Mouse (Mus musculus) embryonic facial prominence, embryonic 12.5 days (tissue): Measurements from ENCODE around the gene Ildr2. TPM values are rescaled to one million over a fixed set of nuclear protein-coding genes. Genes with fewer than 3 reads are reported as not detected.
A peak's percentile ranks its signal among the peaks of the same experiment; 100 is the strongest.

Experiments
- ATAC-seq: fragments of 200-750 bp; cut with Nextera tagmentation; 2 replicates; pipeline ENCODE4 v1.8.0; 2017; ENCODE audit not compliant: insufficient number of reproducible peaks, insufficient read depth, low FRiP score, low TSS enrichment
- H3K27ac ChIP-seq: fragments of 300-500 bp; sonication (generic); 2 replicates; pipeline ENCODE4 v1.5.1; 2016; ENCODE audit warnings: mild to moderate bottlenecking
- H3K27me3 ChIP-seq: fragments of 300-500 bp; sonication (generic); 2 replicates; pipeline ENCODE4 v1.6.1; 2016; ENCODE audit warnings: mild to moderate bottlenecking, moderate library complexity
- H3K36me3 ChIP-seq: fragments of 300-500 bp; sonication (generic); 2 replicates; pipeline ENCODE4 v1.6.1; 2016; ENCODE audit warnings: mild to moderate bottlenecking
- H3K4me1 ChIP-seq: fragments of 300-500 bp; sonication (generic); 2 replicates; pipeline ENCODE4 v1.6.1; 2016
- H3K4me2 ChIP-seq: fragments of 300-500 bp; sonication (generic); replicated peaks from 2 replicates; pipeline ENCODE4 v1.6.1; 2016; ENCODE audit warnings: mild to moderate bottlenecking, moderate library complexity
- H3K4me3 ChIP-seq: fragments of 300-500 bp; sonication (generic); 2 replicates; pipeline ENCODE4 v1.5.1; 2016; ENCODE audit warnings: mild to moderate bottlenecking
- H3K9ac ChIP-seq: fragments of 300-500 bp; sonication (generic); 2 replicates; pipeline ENCODE4 v1.6.1; 2016; ENCODE audit warnings: mild to moderate bottlenecking, moderate library complexity
- H3K9me3 ChIP-seq: fragments of 300-500 bp; sonication (generic); 2 replicates; pipeline ENCODE4 v1.6.1; 2016; ENCODE audit warnings: mild to moderate bottlenecking, moderate library complexity
- WGBS: fragments of 180-500 bp; shearing (Covaris S2); methylation state at CpG from one replicate; pipeline ENCODE4 v1.1.7; 2016; 5-methylcytosine and 5-hydroxymethylcytosine counted together
- polyA plus RNA-seq: library from polyadenylated mRNA; unstranded; fragments of >200 nt; fragmentation: Nextera tagmentation; extraction: Ambion mirVana; gene quantifications from 2 replicates; pipeline ENCODE4 v1.2.1, GENCODE M21; 2016

Ildr2 gene
- polyA plus RNA-seq, 1 experiment from 2014 or later: 1.2 TPM

DNA sequence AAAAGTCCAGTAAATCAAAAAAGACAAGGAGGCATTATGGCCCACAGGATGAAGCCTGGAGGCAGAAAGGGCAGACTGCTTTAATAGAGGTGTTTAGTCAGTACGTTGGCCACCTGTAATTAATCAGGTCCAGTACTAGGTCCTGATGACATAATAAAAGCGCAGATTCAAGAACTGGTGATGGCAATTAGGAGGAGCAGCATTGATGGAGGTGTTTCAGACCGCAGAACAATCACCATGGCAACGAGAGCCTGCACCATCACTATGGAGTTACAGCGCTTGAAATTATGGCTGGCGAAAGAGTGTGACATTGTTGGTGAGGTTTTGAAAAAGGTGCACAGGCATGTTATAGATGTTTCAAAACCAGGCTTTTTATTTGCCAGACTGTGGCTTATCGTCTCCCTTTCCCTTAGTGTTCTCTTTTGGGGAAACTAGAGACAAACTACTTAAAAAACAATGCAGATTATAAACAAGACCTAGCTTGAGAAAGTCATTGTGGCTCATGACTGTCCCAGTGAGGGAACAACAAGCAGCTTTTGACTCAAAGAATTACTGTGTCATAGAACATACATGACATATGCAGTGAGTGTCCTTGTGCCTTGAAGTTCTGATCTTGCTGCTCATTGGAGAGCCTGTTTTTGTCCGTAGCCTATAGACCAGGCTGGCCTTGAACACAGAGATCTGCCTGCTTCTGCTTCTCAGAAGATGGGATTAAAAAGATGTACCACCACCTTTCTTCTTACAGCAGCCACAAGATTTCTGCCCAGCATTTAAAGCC lies 90.5 kb downstream of the Ildr2 start:
- Histone ChIP-seq H3K4me3 (no peak overlapping the region), H3K4me1 (0 out of 2 replicates have a peak, but pooled peaks cover 6% of the 10 kb centered on the region), H3K9me3 (no peaks in the 10 kb centered on the region), H3K27me3 (no peaks in the 10 kb centered on the region), H3K36me3 (no peaks in the 10 kb centered on the region), H3K9ac (no peak overlapping the region), H3K27ac (no peak overlapping the region), H3K4me2 (no peak overlapping the region)
- ATAC-seq: no peak
- WGBS: 63% methylated on average over 8 of the region's 8 CpGs

DNA sequence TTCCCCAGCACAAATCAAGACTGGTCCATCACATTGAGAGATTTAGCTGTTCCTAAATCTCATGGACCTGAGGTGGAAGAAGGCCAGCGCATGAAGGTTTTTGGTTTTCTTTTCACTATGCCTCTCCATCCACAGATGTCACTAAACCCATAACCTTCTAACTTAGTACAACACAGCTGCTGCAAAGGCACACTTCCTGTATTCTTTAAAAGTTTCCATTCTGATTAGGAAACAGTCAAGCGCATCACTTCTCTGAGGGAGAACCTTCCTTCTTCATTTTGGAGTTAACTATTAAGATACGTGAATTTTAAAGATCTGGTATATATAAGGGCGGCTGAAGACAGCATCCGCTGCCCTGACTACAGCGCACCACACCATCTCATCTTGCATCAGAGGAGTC lies 91.7 kb downstream of the Ildr2 start:
- H3K27ac ChIP-seq: no peak overlapping the region
- H3K4me1 ChIP-seq: 0 out of 2 replicates have a peak, but pooled peaks cover 10% of the 10 kb centered on the region
- no peak overlapping the region for H3K4me3 ChIP-seq
- 93% methylated on average over 6 of the region's 6 CpGs for whole genome bisulfite sequencing
- no peak overlapping the region for H3K9ac ChIP-seq
- H3K27me3 ChIP-seq: no peaks in the 10 kb centered on the region
- no peak for ATAC-seq
- H3K9me3 ChIP-seq: no peaks in the 10 kb centered on the region
- no peaks in the 10 kb centered on the region for H3K36me3 ChIP-seq
- no peak overlapping the region for H3K4me2 ChIP-seq

DNA sequence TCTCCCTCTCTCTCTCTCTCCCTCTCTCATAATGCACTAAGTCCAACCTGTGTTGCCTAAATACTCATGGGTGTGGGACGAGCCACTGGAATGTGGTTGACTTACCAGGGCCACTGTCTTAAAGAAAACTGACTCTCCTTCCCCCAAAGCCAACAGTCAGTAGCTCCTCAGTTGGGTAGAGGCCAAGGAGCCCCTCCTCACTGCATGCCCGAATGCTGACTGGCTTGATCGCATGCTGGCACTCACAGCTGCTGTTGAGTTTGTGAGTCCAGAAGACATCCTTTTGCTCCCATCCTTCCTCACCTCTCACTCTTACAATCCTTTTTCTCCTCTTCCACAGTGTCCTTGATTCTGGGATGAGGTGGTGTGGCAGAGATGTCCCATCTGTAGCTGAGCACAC lies 93.0 kb downstream of the Ildr2 start:
- H3K4me3 ChIP-seq: no peak overlapping the region
- H3K27me3 ChIP-seq: no peaks in the 10 kb centered on the region
- ATAC-seq: no peak
- H3K4me2 ChIP-seq: no peak overlapping the region
- H3K27ac ChIP-seq: no peak overlapping the region
- no peaks in the 10 kb centered on the region for H3K9me3 ChIP-seq
- WGBS: 85% methylated on average over 3 of the region's 3 CpGs
- 0 out of 2 replicates have a peak, but pooled peaks cover 10% of the 10 kb centered on the region for H3K4me1 ChIP-seq
- H3K9ac ChIP-seq: no peak overlapping the region
- no peaks in the 10 kb centered on the region for H3K36me3 ChIP-seq

DNA sequence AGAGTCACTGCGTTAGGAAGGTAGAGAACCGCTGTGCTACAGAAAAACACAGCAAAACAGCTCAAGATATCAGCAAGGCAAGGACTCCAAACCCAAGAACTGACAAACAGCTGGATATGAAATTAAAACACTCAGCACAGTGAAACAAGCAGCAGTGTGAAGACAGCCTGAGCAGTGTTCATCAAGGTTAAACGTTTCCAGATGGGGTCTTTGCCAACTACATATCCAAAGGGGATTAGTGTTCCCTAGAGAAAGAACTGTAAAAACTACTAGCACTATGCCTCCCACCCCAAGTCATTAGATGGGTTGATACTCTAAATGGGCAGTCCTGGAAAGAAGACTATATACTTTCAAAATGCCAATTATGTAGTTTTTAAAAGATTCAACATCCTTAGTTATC lies 95.4 kb downstream of the Ildr2 start:
- WGBS: 49% methylated on average over 3 of the region's 3 CpGs
- Histone ChIP-seq H3K27me3 (no peaks in the 10 kb centered on the region), H3K4me2 (no peak overlapping the region), H3K27ac (no peak overlapping the region), H3K36me3 (no peaks in the 10 kb centered on the region), H3K9ac (no peak overlapping the region), H3K9me3 (no peaks in the 10 kb centered on the region), H3K4me1 (0 out of 2 replicates have a peak, but pooled peaks cover 10% of the 10 kb centered on the region), H3K4me3 (no peak overlapping the region)
- ATAC-seq: 0 out of 2 replicates have a peak, but pooled peaks have one; percentile 6

DNA sequence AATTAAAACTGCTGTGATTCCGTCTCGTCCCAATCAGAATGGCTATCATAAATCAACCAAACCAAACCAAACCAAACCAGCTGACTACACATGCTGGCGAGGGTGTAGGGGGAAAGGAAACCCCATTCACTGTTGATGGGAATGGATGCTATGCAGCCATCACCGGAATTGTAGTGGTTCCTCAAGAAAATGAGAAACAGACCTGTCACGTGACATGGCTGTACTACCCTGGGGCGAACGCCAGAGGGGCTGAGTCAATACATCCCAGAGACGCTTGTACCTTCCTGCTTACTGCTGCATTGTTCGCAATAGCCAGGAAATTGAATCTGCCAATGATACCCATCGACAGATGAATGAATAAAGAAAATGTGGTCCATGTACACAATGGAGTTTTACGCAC lies 95.8 kb downstream of the Ildr2 start:
- no peaks in the 10 kb centered on the region for H3K9me3 ChIP-seq
- H3K4me1 ChIP-seq: 0 out of 2 replicates have a peak, but pooled peaks cover 10% of the 10 kb centered on the region
- H3K9ac ChIP-seq: no peak overlapping the region
- ATAC-seq: no peak
- H3K4me2 ChIP-seq: no peak overlapping the region
- H3K36me3 ChIP-seq: no peaks in the 10 kb centered on the region
- H3K27me3 ChIP-seq: no peaks in the 10 kb centered on the region
- H3K27ac ChIP-seq: no peak overlapping the region
- no peak overlapping the region for H3K4me3 ChIP-seq
- 48% methylated on average over 11 of the region's 11 CpGs for WGBS

DNA sequence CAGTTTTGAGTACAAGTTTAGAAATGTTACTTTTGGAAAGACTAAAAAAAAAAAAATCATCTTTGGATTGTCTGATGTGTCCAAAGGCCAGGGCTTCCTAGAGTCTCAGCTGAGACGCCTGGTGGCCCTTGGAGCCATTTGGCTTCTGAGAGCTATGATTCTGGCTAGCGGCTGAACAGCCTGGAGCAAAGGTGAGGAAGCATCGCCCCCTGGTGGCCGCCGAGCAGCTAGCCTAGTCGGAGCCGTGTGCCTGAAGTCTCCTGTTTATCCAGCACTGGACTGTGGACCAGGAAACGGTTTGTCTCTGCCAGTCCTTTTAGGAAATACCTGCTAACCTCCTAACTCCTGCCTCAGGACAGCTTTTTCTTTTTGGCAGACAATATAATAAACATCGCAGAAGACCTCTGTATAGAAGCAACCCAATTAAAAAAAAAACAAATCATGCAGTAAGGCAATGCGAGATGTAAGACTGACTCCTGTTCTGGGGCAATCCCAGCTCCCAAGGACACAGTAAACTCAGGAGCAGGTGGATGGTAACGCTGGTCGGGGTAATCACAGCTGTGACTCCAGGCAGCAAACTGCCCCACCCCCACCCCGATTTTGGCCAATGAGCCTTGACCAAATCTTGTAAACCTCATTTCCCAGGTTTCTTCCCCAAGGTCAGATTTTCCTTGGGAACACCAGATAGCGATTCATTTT lies 106.4 kb downstream of the Ildr2 start:
- Histone ChIP-seq H3K9ac (no peak overlapping the region), H3K4me2 (no peak overlapping the region), H3K27ac (no peak overlapping the region), H3K4me3 (no peak overlapping the region), H3K9me3 (no peaks in the 10 kb centered on the region), H3K36me3 (no peaks in the 10 kb centered on the region), H3K27me3 (peaks cover 4% of the 10 kb centered on the region; the same call in 1 of the 2 replicates), H3K4me1 (no peaks in the 10 kb centered on the region)
- 24% methylated on average over 14 of the region's 14 CpGs for WGBS
- peak; percentile 77; the same call in 1 of the 2 replicates for ATAC-seq

DNA sequence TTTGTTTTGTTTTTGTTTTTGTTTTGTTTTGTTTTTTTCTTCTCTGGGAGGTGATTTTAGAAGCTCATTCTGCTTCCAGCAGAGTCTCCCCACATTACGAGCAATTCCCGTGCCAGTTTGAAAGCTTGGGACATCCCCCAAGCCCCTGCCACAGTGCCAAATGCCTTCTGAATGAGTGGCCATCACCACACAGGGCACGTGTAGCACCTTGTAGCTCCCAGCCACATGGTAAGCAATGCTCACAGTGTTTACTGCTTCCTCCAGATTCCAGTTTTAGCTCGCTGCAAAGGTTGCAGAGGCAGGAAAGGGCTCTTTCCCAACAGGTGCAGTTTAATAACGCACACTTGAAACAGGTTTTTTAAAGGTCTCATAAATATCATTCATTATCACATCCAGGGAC lies 107.0 kb downstream of the Ildr2 start:
- no peak overlapping the region for H3K27ac ChIP-seq
- H3K9ac ChIP-seq: no peak overlapping the region
- no peaks in the 10 kb centered on the region for H3K4me1 ChIP-seq
- H3K4me2 ChIP-seq: no peak overlapping the region
- no peak overlapping the region for H3K4me3 ChIP-seq
- peaks cover 4% of the 10 kb centered on the region; the same call in 1 of the 2 replicates for H3K27me3 ChIP-seq
- no peaks in the 10 kb centered on the region for H3K36me3 ChIP-seq
- 82% methylated on average over 5 of the region's 5 CpGs for WGBS
- ATAC-seq: no peak
- H3K9me3 ChIP-seq: no peaks in the 10 kb centered on the region

DNA sequence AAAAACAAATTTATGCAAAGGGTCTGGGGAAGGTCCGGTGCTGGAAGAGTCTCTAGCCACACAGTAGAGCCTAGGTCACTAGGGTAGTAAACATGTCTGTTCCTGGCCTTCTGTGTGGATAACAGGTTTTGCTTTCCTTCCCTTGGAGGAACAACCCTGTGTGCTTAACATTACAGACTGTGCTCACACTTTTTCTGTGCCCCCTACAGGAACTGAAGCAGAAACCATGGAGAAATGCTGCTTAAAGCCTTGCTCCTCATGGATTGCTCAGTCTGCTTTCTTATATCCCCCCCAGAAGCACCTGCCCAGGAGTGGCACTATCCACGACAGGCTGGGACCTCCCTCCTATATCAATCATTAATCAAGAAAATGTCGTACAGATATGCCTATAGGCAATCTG lies 107.9 kb downstream of the Ildr2 start:
- ATAC-seq: no peak
- Histone ChIP-seq H3K4me1 (no peaks in the 10 kb centered on the region), H3K9me3 (no peaks in the 10 kb centered on the region), H3K4me2 (no peak overlapping the region), H3K27me3 (peaks cover 4% of the 10 kb centered on the region; the same call in 1 of the 2 replicates), H3K9ac (no peak overlapping the region), H3K36me3 (no peaks in the 10 kb centered on the region), H3K27ac (no peak overlapping the region), H3K4me3 (no peak overlapping the region)
- 71% methylated on average over 3 of the region's 3 CpGs for WGBS

DNA sequence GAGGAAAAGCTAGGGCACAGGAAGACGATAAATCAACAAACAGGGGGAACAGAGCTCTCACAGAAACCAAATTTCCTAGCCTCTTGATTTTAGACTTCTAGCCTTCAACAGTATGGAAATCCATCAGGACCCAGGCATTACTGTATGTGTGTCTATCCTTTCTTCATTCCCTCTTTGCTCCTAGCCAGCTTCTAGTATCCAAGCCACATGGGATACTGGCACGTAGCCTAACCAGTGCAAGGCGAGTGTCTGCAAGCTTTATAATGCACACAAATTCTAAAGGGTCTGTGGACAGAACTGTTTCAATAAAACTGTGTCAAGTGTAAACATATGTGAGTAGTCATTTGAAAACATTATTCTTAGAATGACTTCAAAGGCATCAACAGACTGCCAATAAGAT lies 108.7 kb downstream of the Ildr2 start:
- Histone ChIP-seq H3K4me3 (no peak overlapping the region), H3K4me1 (no peaks in the 10 kb centered on the region), H3K4me2 (no peak overlapping the region), H3K9me3 (no peaks in the 10 kb centered on the region), H3K36me3 (no peaks in the 10 kb centered on the region), H3K27ac (no peak overlapping the region), H3K9ac (no peak overlapping the region), H3K27me3 (peaks cover 4% of the 10 kb centered on the region; the same call in 1 of the 2 replicates)
- 68% methylated on average over 3 of the region's 3 CpGs for WGBS
- ATAC-seq: no peak

DNA sequence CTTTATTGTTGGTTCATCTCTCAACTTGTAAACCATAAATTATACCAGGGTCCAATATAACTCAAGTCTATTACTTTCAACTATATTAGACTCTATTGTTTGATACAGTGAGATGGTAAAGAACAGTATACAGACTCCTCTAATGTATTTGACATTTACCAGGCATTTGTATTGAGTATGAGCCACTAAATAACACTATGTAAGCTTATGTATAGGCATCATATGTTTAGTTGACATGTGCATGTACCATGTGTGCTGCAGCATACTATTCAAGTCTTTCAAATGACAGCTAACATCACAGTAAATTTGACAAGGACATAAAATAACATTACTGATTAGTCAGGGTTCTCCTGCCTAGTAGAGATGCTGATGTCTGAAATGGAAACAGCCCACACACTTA lies 109.2 kb downstream of the Ildr2 start:
- Histone ChIP-seq H3K4me2 (no peak overlapping the region), H3K4me1 (no peaks in the 10 kb centered on the region), H3K9ac (no peak overlapping the region), H3K36me3 (no peaks in the 10 kb centered on the region), H3K4me3 (no peak overlapping the region), H3K27ac (no peak overlapping the region), H3K27me3 (peaks cover 4% of the 10 kb centered on the region; the same call in 1 of the 2 replicates), H3K9me3 (no peaks in the 10 kb centered on the region)
- ATAC-seq: no peak
